Mouse (Mus musculus): ENCODE results near the gene St6galnac5. TPM values are rescaled to one million over a fixed set of nuclear protein-coding genes. Genes with fewer than 3 reads are reported as not detected.
"Not testable (repeated sequence)": the region's sequence is repeated elsewhere in the genome, so short reads cannot be mapped to it uniquely, and the experiment has no call there.

Gene St6galnac5
- polyA plus RNA-seq, 1 experiment = not detected

- 55% methylated on average over 4 of the region's 4 CpGs for WGBS
- Histone ChIP-seq H3K4me1 (ENCODE audit: control insufficient read depth, insufficient read depth, low read length) (no peaks in the 10 kb centered on the region), H3K4me3 (replicated peaks; ENCODE audit: control insufficient read depth, low read depth, low read length) (no peak overlapping the region), H3K27ac (ENCODE audit: control insufficient read depth, insufficient read depth, low read depth, low read length, poor library complexity) (no peak overlapping the region)
- TF ChIP-seq CTCF (IDR thresholded peaks at IDR 0.05; ENCODE audit: control insufficient read depth, insufficient read depth, low read length) (no peak), POLR2A (IDR thresholded peaks at IDR 0.05; ENCODE audit: borderline replicate concordance, control insufficient read depth, low read depth, low read length) (no peak)
Measured at GRCm38 (mm10) chr3:152813905-152814304, 168.1 kb downstream of the St6galnac5 start.

- Histone ChIP-seq H3K27ac (ENCODE audit: control insufficient read depth, insufficient read depth, low read depth, low read length, poor library complexity) (no peak overlapping the region), H3K4me1 (ENCODE audit: control insufficient read depth, insufficient read depth, low read length) (no peaks in the 10 kb centered on the region), H3K4me3 (replicated peaks; ENCODE audit: control insufficient read depth, low read depth, low read length) (no peak overlapping the region)
- 70% methylated on average over 9 of the region's 9 CpGs for WGBS
- TF ChIP-seq POLR2A (IDR thresholded peaks at IDR 0.05; ENCODE audit: borderline replicate concordance, control insufficient read depth, low read depth, low read length) (no peak), CTCF (IDR thresholded peaks at IDR 0.05; ENCODE audit: control insufficient read depth, insufficient read depth, low read length) (0 out of 2 replicates have a peak, but pooled peaks have one; percentile 24)
Measured at GRCm38 (mm10) chr3:152799738-152800431, 182.2 kb downstream of the St6galnac5 start.

- Histone ChIP-seq H3K4me3 (replicated peaks; ENCODE audit: control insufficient read depth, low read depth, low read length) (no peak overlapping the region), H3K27ac (ENCODE audit: control insufficient read depth, insufficient read depth, low read depth, low read length, poor library complexity) (no peak overlapping the region), H3K4me1 (ENCODE audit: control insufficient read depth, insufficient read depth, low read length) (no peaks in the 10 kb centered on the region)
- TF ChIP-seq CTCF (IDR thresholded peaks at IDR 0.05; ENCODE audit: control insufficient read depth, insufficient read depth, low read length) (no peak), POLR2A (IDR thresholded peaks at IDR 0.05; ENCODE audit: borderline replicate concordance, control insufficient read depth, low read depth, low read length) (no peak)
- WGBS = 64% methylated on average over 2 of the region's 2 CpGs
Measured at GRCm38 (mm10) chr3:152797354-152797753, 184.7 kb downstream of the St6galnac5 start.

GRCm38 (mm10) chr3:152796216-152796615 lies 185.8 kb downstream of the St6galnac5 start:
- Histone ChIP-seq H3K4me1 (ENCODE audit: control insufficient read depth, insufficient read depth, low read length) (no peaks in the 10 kb centered on the region), H3K4me3 (replicated peaks; ENCODE audit: control insufficient read depth, low read depth, low read length) (no peak overlapping the region), H3K27ac (ENCODE audit: control insufficient read depth, insufficient read depth, low read depth, low read length, poor library complexity) (no peak overlapping the region)
- TF ChIP-seq CTCF (IDR thresholded peaks at IDR 0.05; ENCODE audit: control insufficient read depth, insufficient read depth, low read length) (no peak), POLR2A (IDR thresholded peaks at IDR 0.05; ENCODE audit: borderline replicate concordance, control insufficient read depth, low read depth, low read length) (no peak)
- 84% methylated on average over 4 of the region's 4 CpGs for WGBS

GRCm38 (mm10) chr3:152793006-152793405 lies 189.0 kb downstream of the St6galnac5 start:
- Histone ChIP-seq H3K4me3 (replicated peaks; ENCODE audit: control insufficient read depth, low read depth, low read length) (no peak overlapping the region), H3K27ac (ENCODE audit: control insufficient read depth, insufficient read depth, low read depth, low read length, poor library complexity) (no peak overlapping the region), H3K4me1 (ENCODE audit: control insufficient read depth, insufficient read depth, low read length) (no peaks in the 10 kb centered on the region)
- 65% methylated on average over 4 of the region's 4 CpGs for WGBS
- TF ChIP-seq CTCF (IDR thresholded peaks at IDR 0.05; ENCODE audit: control insufficient read depth, insufficient read depth, low read length) (no peak), POLR2A (IDR thresholded peaks at IDR 0.05; ENCODE audit: borderline replicate concordance, control insufficient read depth, low read depth, low read length) (no peak)

- Histone ChIP-seq H3K27ac (ENCODE audit: control insufficient read depth, insufficient read depth, low read depth, low read length, poor library complexity) (no peak overlapping the region), H3K4me1 (ENCODE audit: control insufficient read depth, insufficient read depth, low read length) (no peaks in the 10 kb centered on the region), H3K4me3 (replicated peaks; ENCODE audit: control insufficient read depth, low read depth, low read length) (no peak overlapping the region)
- 54% methylated on average over 5 of the region's 5 CpGs for WGBS
- TF ChIP-seq CTCF (IDR thresholded peaks at IDR 0.05; ENCODE audit: control insufficient read depth, insufficient read depth, low read length) (no peak), POLR2A (IDR thresholded peaks at IDR 0.05; ENCODE audit: borderline replicate concordance, control insufficient read depth, low read depth, low read length) (no peak)
Measured at GRCm38 (mm10) chr3:152792601-152793000, 189.4 kb downstream of the St6galnac5 start.

- H3K27ac ChIP-seq (ENCODE audit: control insufficient read depth, insufficient read depth, low read depth, low read length, poor library complexity); H3K4me1 ChIP-seq (ENCODE audit: control insufficient read depth, insufficient read depth, low read length); H3K4me3 ChIP-seq (replicated peaks; ENCODE audit: control insufficient read depth, low read depth, low read length): not testable (repeated sequence)
- 79% methylated on average over 5 of the region's 5 CpGs for WGBS
Measured at GRCm38 (mm10) chr3:152788301-152788953, 193.6 kb downstream of the St6galnac5 start.

- 88% methylated on average over 8 of the region's 13 CpGs for WGBS
- not testable (repeated sequence) for H3K27ac ChIP-seq (ENCODE audit: control insufficient read depth, insufficient read depth, low read depth, low read length, poor library complexity); H3K4me3 ChIP-seq (replicated peaks; ENCODE audit: control insufficient read depth, low read depth, low read length); H3K4me1 ChIP-seq (ENCODE audit: control insufficient read depth, insufficient read depth, low read length)
Measured at GRCm38 (mm10) chr3:152784353-152784752, 197.7 kb downstream of the St6galnac5 start.

GRCm38 (mm10) chr3:152783792-152784191 lies 198.3 kb downstream of the St6galnac5 start:
- 47% methylated on average over 7 of the region's 7 CpGs for WGBS
- Histone ChIP-seq H3K4me1 (ENCODE audit: control insufficient read depth, insufficient read depth, low read length) (no peaks in the 10 kb centered on the region), H3K27ac (ENCODE audit: control insufficient read depth, insufficient read depth, low read depth, low read length, poor library complexity) (no peak overlapping the region), H3K4me3 (replicated peaks; ENCODE audit: control insufficient read depth, low read depth, low read length) (no peak overlapping the region)
- no peak for TF ChIP-seq POLR2A (IDR thresholded peaks at IDR 0.05; ENCODE audit: borderline replicate concordance, control insufficient read depth, low read depth, low read length)
- TF ChIP-seq CTCF (IDR thresholded peaks at IDR 0.05; ENCODE audit: control insufficient read depth, insufficient read depth, low read length) = peak; percentile 85
